Mouse (Mus musculus): ENCODE data around the gene Gnl2.

GRCm38 (mm10) chr4:125096066-125096465 is 79.7 kb downstream of the Gnl2 start:
- TF ChIP-seq EP300 (optimal IDR thresholded peaks at IDR 0.05) (no peak), CTCF (IDR thresholded peaks at IDR 0.05; ENCODE audit: low read depth) (no peak)

Measured in stomach, postnatal 0 days (tissue).